Mouse (Mus musculus): Measurements from ENCODE around the gene Myo1b. TPM values are rescaled to one million over a fixed set of nuclear protein-coding genes. Genes with fewer than 3 reads are reported as not detected.

Gene Myo1b
- polyA plus RNA-seq, 1 experiment = 7.1 TPM

GRCm38 (mm10) chr1:51929557-51929956 lies 13.7 kb upstream of the Myo1b start:
- Histone ChIP-seq H3ac (ENCODE audit: control insufficient read depth, insufficient read length) (no peak overlapping the region), H3K4me2 (ENCODE audit: low read depth) (no peak overlapping the region), H3K4me3 (no peak overlapping the region), H3K27me3 (ENCODE audit: control insufficient read depth, insufficient read depth, insufficient read length) (no peaks in the 10 kb centered on the region), H3K79me2 (ENCODE audit: control insufficient read depth, insufficient read depth) (no peaks in the 10 kb centered on the region), H3K36me3 (ENCODE audit: control insufficient read depth, insufficient read depth) (no peaks in the 10 kb centered on the region)
- no peak for TF ChIP-seq USF1 (IDR thresholded peaks at IDR 0.05; ENCODE audit: low read depth)
- TF ChIP-seq MYOG (IDR thresholded peaks at IDR 0.05; ENCODE audit: control insufficient read depth in 1 of 3, insufficient read depth in 1 of 3, insufficient read length in 2 of 3, low read depth in 2 of 3) = no peak
- no peak for TF ChIP-seq E2F4 (IDR thresholded peaks at IDR 0.05; ENCODE audit: insufficient read depth)
- no peak for TF ChIP-seq MYOD1 (IDR thresholded peaks at IDR 0.05; ENCODE audit: control insufficient read depth in 1 of 3, insufficient read length in 2 of 3, low read depth in 2 of 3)
- TF ChIP-seq POLR2AphosphoS2 (IDR thresholded peaks at IDR 0.05; ENCODE audit: insufficient read length, low read depth) = no peak
- TF ChIP-seq MAX (IDR thresholded peaks at IDR 0.05; ENCODE audit: low read depth) = no peak
- TF ChIP-seq POLR2A (IDR thresholded peaks at IDR 0.05; ENCODE audit: insufficient read length, low read depth) = no peak
- TF ChIP-seq CEBPB (IDR thresholded peaks at IDR 0.05; ENCODE audit: insufficient read depth, poor library complexity, severe bottlenecking) = no peak
- TF ChIP-seq REST (IDR thresholded peaks at IDR 0.05; ENCODE audit: insufficient read depth, insufficient read length) = no peak
- no peak for TF ChIP-seq TCF3 (IDR thresholded peaks at IDR 0.05; ENCODE audit: insufficient read length, low read depth)
- TF ChIP-seq TCF12 (IDR thresholded peaks at IDR 0.05; ENCODE audit: insufficient read depth, poor library complexity, severe bottlenecking) = no peak

- no peak overlapping the region for H3ac ChIP-seq (ENCODE audit: control insufficient read depth, insufficient read length)
- H3K36me3 ChIP-seq (ENCODE audit: control insufficient read depth, insufficient read depth) = no peaks in the 10 kb centered on the region
- no peak overlapping the region for H3K4me3 ChIP-seq
- H3K4me2 ChIP-seq (ENCODE audit: low read depth) = no peak overlapping the region
- no peaks in the 10 kb centered on the region for H3K27me3 ChIP-seq (ENCODE audit: control insufficient read depth, insufficient read depth, insufficient read length)
- no peaks in the 10 kb centered on the region for H3K79me2 ChIP-seq (ENCODE audit: control insufficient read depth, insufficient read depth)
- TF ChIP-seq SRF (IDR thresholded peaks at IDR 0.05; ENCODE audit: control insufficient read depth, insufficient read length, low read depth) (no peak), MAX (IDR thresholded peaks at IDR 0.05; ENCODE audit: low read depth) (no peak), POLR2AphosphoS2 (IDR thresholded peaks at IDR 0.05; ENCODE audit: insufficient read length, low read depth) (no peak), TCF3 (IDR thresholded peaks at IDR 0.05; ENCODE audit: insufficient read length, low read depth) (no peak), USF1 (IDR thresholded peaks at IDR 0.05; ENCODE audit: low read depth) (no peak), POLR2A (IDR thresholded peaks at IDR 0.05; ENCODE audit: insufficient read length, low read depth) (no peak), TCF12 (IDR thresholded peaks at IDR 0.05; ENCODE audit: insufficient read depth, poor library complexity, severe bottlenecking) (no peak), MYOG (IDR thresholded peaks at IDR 0.05; ENCODE audit: control insufficient read depth in 1 of 3, insufficient read depth in 1 of 3, insufficient read length in 2 of 3, low read depth in 2 of 3) (no peak), E2F4 (IDR thresholded peaks at IDR 0.05; ENCODE audit: insufficient read depth) (no peak), CEBPB (IDR thresholded peaks at IDR 0.05; ENCODE audit: insufficient read depth, poor library complexity, severe bottlenecking) (no peak), MYOD1 (IDR thresholded peaks at IDR 0.05; ENCODE audit: control insufficient read depth in 1 of 3, insufficient read length in 2 of 3, low read depth in 2 of 3) (no peak), REST (IDR thresholded peaks at IDR 0.05; ENCODE audit: insufficient read depth, insufficient read length) (no peak)
Measured at GRCm38 (mm10) chr1:51922820-51923219, 6.9 kb upstream of the Myo1b start.

- H3K79me2 ChIP-seq (ENCODE audit: control insufficient read depth, insufficient read depth) = peaks cover 14% of the 10 kb centered on the region
- no peaks in the 10 kb centered on the region for H3K27me3 ChIP-seq (ENCODE audit: control insufficient read depth, insufficient read depth, insufficient read length)
- H3K4me2 ChIP-seq (ENCODE audit: low read depth) = peak overlapping the region; percentile 63
- H3ac ChIP-seq (ENCODE audit: control insufficient read depth, insufficient read length) = peak overlapping the region; percentile 21
- peaks cover under 1% of the 10 kb centered on the region for H3K36me3 ChIP-seq (ENCODE audit: control insufficient read depth, insufficient read depth)
- H3K4me3 ChIP-seq = peak overlapping the region; percentile 46
- TF ChIP-seq MYOD1 (IDR thresholded peaks at IDR 0.05; ENCODE audit: control insufficient read depth in 1 of 3, insufficient read length in 2 of 3, low read depth in 2 of 3) (no peak), TCF3 (IDR thresholded peaks at IDR 0.05; ENCODE audit: insufficient read length, low read depth) (no peak), MYOG (IDR thresholded peaks at IDR 0.05; ENCODE audit: control insufficient read depth in 1 of 3, insufficient read depth in 1 of 3, insufficient read length in 2 of 3, low read depth in 2 of 3) (no peak), USF1 (IDR thresholded peaks at IDR 0.05; ENCODE audit: low read depth) (no peak), POLR2AphosphoS2 (IDR thresholded peaks at IDR 0.05; ENCODE audit: insufficient read length, low read depth) (no peak), REST (IDR thresholded peaks at IDR 0.05; ENCODE audit: insufficient read depth, insufficient read length) (no peak), SRF (IDR thresholded peaks at IDR 0.05; ENCODE audit: control insufficient read depth, insufficient read length, low read depth) (no peak), TCF12 (IDR thresholded peaks at IDR 0.05; ENCODE audit: insufficient read depth, poor library complexity, severe bottlenecking) (no peak), CEBPB (IDR thresholded peaks at IDR 0.05; ENCODE audit: insufficient read depth, poor library complexity, severe bottlenecking) (no peak), E2F4 (IDR thresholded peaks at IDR 0.05; ENCODE audit: insufficient read depth) (no peak), POLR2A (IDR thresholded peaks at IDR 0.05; ENCODE audit: insufficient read length, low read depth) (no peak), MAX (IDR thresholded peaks at IDR 0.05; ENCODE audit: low read depth) (no peak)
Measured at GRCm38 (mm10) chr1:51916276-51916675, 405 bp upstream of the Myo1b start.

- no peak for TF ChIP-seq MYOD1 (IDR thresholded peaks at IDR 0.05; ENCODE audit: control insufficient read depth in 1 of 3, insufficient read length in 2 of 3, low read depth in 2 of 3)
- TF ChIP-seq USF1 (IDR thresholded peaks at IDR 0.05; ENCODE audit: low read depth) = no peak
- TF ChIP-seq POLR2A (IDR thresholded peaks at IDR 0.05; ENCODE audit: insufficient read length, low read depth) = peak; percentile 44
- no peak for TF ChIP-seq POLR2AphosphoS2 (IDR thresholded peaks at IDR 0.05; ENCODE audit: insufficient read length, low read depth)
- Histone ChIP-seq H3K4me2 (ENCODE audit: low read depth) (peak overlapping the region; percentile 73), H3K36me3 (ENCODE audit: control insufficient read depth, insufficient read depth) (peaks cover 3% of the 10 kb centered on the region), H3ac (ENCODE audit: control insufficient read depth, insufficient read length) (peak overlapping the region; percentile 21), H3K27me3 (ENCODE audit: control insufficient read depth, insufficient read depth, insufficient read length) (no peaks in the 10 kb centered on the region), H3K79me2 (ENCODE audit: control insufficient read depth, insufficient read depth) (peaks cover 20% of the 10 kb centered on the region), H3K4me3 (peak overlapping the region; percentile 46)
Measured at GRCm38 (mm10) chr1:51915051-51915575, 758 bp downstream of the Myo1b start.

- Histone ChIP-seq H3K4me2 (ENCODE audit: low read depth) (peak overlapping the region; percentile 73), H3K79me2 (ENCODE audit: control insufficient read depth, insufficient read depth) (peaks cover 20% of the 10 kb centered on the region), H3ac (ENCODE audit: control insufficient read depth, insufficient read length) (no peak overlapping the region), H3K4me3 (peak overlapping the region; percentile 46), H3K36me3 (ENCODE audit: control insufficient read depth, insufficient read depth) (peaks cover 3% of the 10 kb centered on the region), H3K27me3 (ENCODE audit: control insufficient read depth, insufficient read depth, insufficient read length) (no peaks in the 10 kb centered on the region)
- no peak for TF ChIP-seq REST (IDR thresholded peaks at IDR 0.05; ENCODE audit: insufficient read depth, insufficient read length)
- peak; percentile 68 for TF ChIP-seq CEBPB (IDR thresholded peaks at IDR 0.05; ENCODE audit: insufficient read depth, poor library complexity, severe bottlenecking)
- no peak for TF ChIP-seq POLR2A (IDR thresholded peaks at IDR 0.05; ENCODE audit: insufficient read length, low read depth)
- TF ChIP-seq TCF12 (IDR thresholded peaks at IDR 0.05; ENCODE audit: insufficient read depth, poor library complexity, severe bottlenecking) = no peak
- TF ChIP-seq MAX (IDR thresholded peaks at IDR 0.05; ENCODE audit: low read depth) = no peak
Measured at GRCm38 (mm10) chr1:51914095-51914494, 1.8 kb downstream of the Myo1b start.

All from myocyte (in vitro differentiated cells).